Comparison of ENCODE assay signal across 8 mouse cellular contexts in genomic region chr7:4119976-4120921, GRCm38 (mm10). TPM values are rescaled to one million over a fixed set of nuclear protein-coding genes. Genes with fewer than 3 reads are reported as not detected.
DNase-seq lines count a peak whose midpoint lies in the region; ATAC-seq and TF ChIP-seq lines count a peak whose summit lies in the region.

No protein-coding gene starts in this region.

- ATAC-seq in heart, embryonic 16.5 days (replicated peaks; ENCODE audit: extremely low read depth, insufficient read depth, low FRiP score): no peak
- ATAC-seq in intestine, embryonic 14.5 days (replicated peaks; ENCODE audit: low FRiP score, low TSS enrichment, low read depth): no peak
- ATAC-seq in neural tube, embryonic 14.5 days (ENCODE audit: low read depth): no peak

- H3K36me3 ChIP-seq in heart, embryonic 16.5 days (ENCODE audit: control insufficient read depth, insufficient read depth): no peaks in the 10 kb centered on the region
- H3K36me3 ChIP-seq in intestine, embryonic 14.5 days (ENCODE audit: control insufficient read depth, insufficient read depth, low read length): no peaks in the 10 kb centered on the region
- no peaks in the 10 kb centered on the region for H3K36me3 ChIP-seq in neural tube, embryonic 14.5 days (ENCODE audit: control insufficient read depth, insufficient read depth, low read length)

- 23% methylated on average over 19 of the region's 19 CpGs for WGBS in heart, embryonic 16.5 days
- 29% methylated on average over 17 of the region's 19 CpGs for WGBS in intestine, embryonic 14.5 days
- WGBS in neural tube, embryonic 14.5 days: 7% methylated on average over 18 of the region's 19 CpGs

- peak; percentile 61; the same call in 1 of the 2 replicates for TF ChIP-seq POLR2A in cortical plate, adult 2 months (IDR thresholded peaks at IDR 0.05; ENCODE audit: extremely low read depth, insufficient read depth, low read length)

- no peak overlapping the region; the same call in 1 of the 2 replicates for H3K9ac ChIP-seq in heart, embryonic 16.5 days (ENCODE audit: low read length)
- no peak overlapping the region for H3K9ac ChIP-seq in intestine, embryonic 14.5 days (ENCODE audit: low read length)
- peak overlapping the region; percentile 85 for H3K9ac ChIP-seq in neural tube, embryonic 14.5 days (replicated peaks; ENCODE audit: low read depth, low read length)

- DNase-seq in heart, adult 18-20 months: no peak
- DNase-seq in intestine, embryonic 14.5 days (ENCODE audit: low spot score): no peak
- DNase-seq in spleen, postnatal 36 days (ENCODE audit: low spot score in 2 of 2): no peak
- DNase-seq in kidney, postnatal 10 days: no peak
- DNase-seq in urinary bladder, postnatal 14 days (ENCODE audit: low spot score): no peak

- H3K27me3 ChIP-seq in heart, embryonic 16.5 days (ENCODE audit: control insufficient read depth, insufficient read depth, low read length): peaks cover 28% of the 10 kb centered on the region
- H3K27me3 ChIP-seq in intestine, embryonic 14.5 days (replicated peaks; ENCODE audit: control insufficient read depth, insufficient read depth, low read length): peaks cover 36% of the 10 kb centered on the region
- H3K27me3 ChIP-seq in neural tube, embryonic 14.5 days (ENCODE audit: control insufficient read depth, insufficient read depth, low read length): no peaks in the 10 kb centered on the region

- H3K4me2 ChIP-seq in heart, embryonic 16.5 days (ENCODE audit: low read depth, low read length): peak overlapping the region; percentile 70; the same call in 1 of the 2 replicates
- H3K4me2 ChIP-seq in intestine, embryonic 14.5 days (ENCODE audit: low read length): peak overlapping the region; percentile 55
- H3K4me2 ChIP-seq in neural tube, embryonic 14.5 days (ENCODE audit: low read depth, low read length): peak overlapping the region; percentile 63

- no peak for TF ChIP-seq CTCF in cortical plate, adult 2 months (IDR thresholded peaks at IDR 0.05; ENCODE audit: extremely low read depth, insufficient read depth, low read length)

- peak overlapping the region; percentile 50 for H3K4me3 ChIP-seq in heart, embryonic 16.5 days (ENCODE audit: low read length)
- peak overlapping the region; percentile 66 for H3K4me3 ChIP-seq in cortical plate, adult 2 months (ENCODE audit: insufficient read depth, low read length)
- H3K4me3 ChIP-seq in intestine, embryonic 14.5 days (ENCODE audit: low read depth, low read length): peak overlapping the region; percentile 29; the same call in 1 of the 2 replicates
- peak overlapping the region; percentile 59 for H3K4me3 ChIP-seq in neural tube, embryonic 14.5 days (ENCODE audit: low read depth, low read length)

- H3K9me3 ChIP-seq in heart, embryonic 16.5 days (replicated peaks; ENCODE audit: control insufficient read depth, low read length): no peaks in the 10 kb centered on the region
- no peaks in the 10 kb centered on the region for H3K9me3 ChIP-seq in intestine, embryonic 14.5 days (ENCODE audit: control insufficient read depth, low read length)
- no peaks in the 10 kb centered on the region for H3K9me3 ChIP-seq in neural tube, embryonic 14.5 days (ENCODE audit: control insufficient read depth, low read length)

- no peak overlapping the region for H3K27ac ChIP-seq in heart, embryonic 16.5 days (ENCODE audit: low read length)
- H3K27ac ChIP-seq in cortical plate, adult 2 months (ENCODE audit: insufficient read depth, low read length): peak overlapping the region; percentile 100
- H3K27ac ChIP-seq in intestine, embryonic 14.5 days (ENCODE audit: low read depth): no peak overlapping the region
- peak overlapping the region; percentile 79 for H3K27ac ChIP-seq in neural tube, embryonic 14.5 days (ENCODE audit: low read depth, low read length)

- peaks cover 5% of the 10 kb centered on the region for H3K4me1 ChIP-seq in heart, embryonic 16.5 days (ENCODE audit: control insufficient read depth, insufficient read depth, low read length)
- peaks cover 13% of the 10 kb centered on the region for H3K4me1 ChIP-seq in cortical plate, adult 2 months (ENCODE audit: control insufficient read depth, insufficient read depth, low read length)
- H3K4me1 ChIP-seq in intestine, embryonic 14.5 days (replicated peaks; ENCODE audit: control insufficient read depth, insufficient read depth, low read length): no peaks in the 10 kb centered on the region
- peaks cover 5% of the 10 kb centered on the region; the same call in 1 of the 2 replicates for H3K4me1 ChIP-seq in neural tube, embryonic 14.5 days (ENCODE audit: control insufficient read depth, insufficient read depth, low read length)

RNA-seq across cellular contexts. Expression of gene Ttyh1, which starts 1.0 kb away (rescaled TPM):
- polyA plus RNA-seq in heart, embryonic 16.5 days (2015; fragmentation: Nextera tagmentation; extraction: Ambion mirVana): 1.3 and 2.0 TPM in 2 replicates
- total RNA-seq in heart, adult 18-20 months (2021): under 1 TPM; 0.69 to 0.92 TPM
- 817 and 841 TPM in 2 replicates for polyA plus RNA-seq in cortical plate, adult 2 months (2012; rRNA removed)
- 5.2 and 7.1 TPM in 2 replicates for polyA plus RNA-seq in intestine, embryonic 14.5 days (2014; fragmentation: Nextera tagmentation; extraction: Ambion mirVana)
- 149 and 151 TPM in 2 replicates for polyA plus RNA-seq in neural tube, embryonic 14.5 days (2014; fragmentation: Nextera tagmentation; extraction: Ambion mirVana)

RNA-seq across cellular contexts. Expression of gene Leng8, which starts 16.6 kb away (rescaled TPM):
- 47.8 and 50.5 TPM in 2 replicates for polyA plus RNA-seq in heart, embryonic 16.5 days (2015; fragmentation: Nextera tagmentation; extraction: Ambion mirVana)
- 10 to 100 TPM; 21.2 to 31.9 TPM for total RNA-seq in heart, adult 18-20 months (2021)
- polyA plus RNA-seq in cortical plate, adult 2 months (2012; rRNA removed): 481 and 484 TPM in 2 replicates
- 48.2 and 51.4 TPM in 2 replicates for polyA plus RNA-seq in intestine, embryonic 14.5 days (2014; fragmentation: Nextera tagmentation; extraction: Ambion mirVana)
- 62.4 and 68.1 TPM in 2 replicates for polyA plus RNA-seq in neural tube, embryonic 14.5 days (2014; fragmentation: Nextera tagmentation; extraction: Ambion mirVana)

RNA-seq across cellular contexts. Expression of gene Leng9, which starts 29.9 kb away (rescaled TPM):
- 3.1 and 3.2 TPM in 2 replicates for polyA plus RNA-seq in heart, embryonic 16.5 days (2015; fragmentation: Nextera tagmentation; extraction: Ambion mirVana)
- 1 to 10 TPM; 2.6 TPM for total RNA-seq in heart, adult 18-20 months (2021)
- 8.4 and 8.5 TPM in 2 replicates for polyA plus RNA-seq in cortical plate, adult 2 months (2012; rRNA removed)
- 2.4 and 2.7 TPM in 2 replicates for polyA plus RNA-seq in intestine, embryonic 14.5 days (2014; fragmentation: Nextera tagmentation; extraction: Ambion mirVana)
- polyA plus RNA-seq in neural tube, embryonic 14.5 days (2014; fragmentation: Nextera tagmentation; extraction: Ambion mirVana): 4.1 and 4.6 TPM in 2 replicates

RNA-seq across cellular contexts. Expression of gene Cdc42ep5, which starts 44.4 kb away (rescaled TPM):
- 22.7 and 24.8 TPM in 2 replicates for polyA plus RNA-seq in heart, embryonic 16.5 days (2015; fragmentation: Nextera tagmentation; extraction: Ambion mirVana)
- total RNA-seq in heart, adult 18-20 months (2021): 1 to 10 TPM; 4.1 to 4.6 TPM
- polyA plus RNA-seq in cortical plate, adult 2 months (2012; rRNA removed): 3.7 and 4.8 TPM in 2 replicates
- polyA plus RNA-seq in intestine, embryonic 14.5 days (2014; fragmentation: Nextera tagmentation; extraction: Ambion mirVana): 58.5 and 62.4 TPM in 2 replicates
- polyA plus RNA-seq in neural tube, embryonic 14.5 days (2014; fragmentation: Nextera tagmentation; extraction: Ambion mirVana): 3.0 and 9.8 TPM in 2 replicates

RNA-seq across cellular contexts. Expression of gene Lair1, which starts 57.2 kb away (rescaled TPM):
- 2.0 and 2.4 TPM in 2 replicates for polyA plus RNA-seq in heart, embryonic 16.5 days (2015; fragmentation: Nextera tagmentation; extraction: Ambion mirVana)
- total RNA-seq in heart, adult 18-20 months (2021): 1 to 10 TPM in 1 of 2 experiments, under 1 TPM in 1; 0.89 to 1.1 TPM
- 9.3 and 11.1 TPM in 2 replicates for polyA plus RNA-seq in cortical plate, adult 2 months (2012; rRNA removed)
- polyA plus RNA-seq in intestine, embryonic 14.5 days (2014; fragmentation: Nextera tagmentation; extraction: Ambion mirVana): 2.1 and 2.3 TPM in 2 replicates
- polyA plus RNA-seq in neural tube, embryonic 14.5 days (2014; fragmentation: Nextera tagmentation; extraction: Ambion mirVana): 2.6 and 3.2 TPM in 2 replicates

Comparison
In these comparisons a context has a peak if more than half of its experiments do, and no peak if none do; other contexts are left out.
1. H3K27ac ChIP-seq: peak in cortical plate, adult 2 months (single experiment) and neural tube, embryonic 14.5 days (single experiment); none in heart, embryonic 16.5 days (single experiment) and intestine, embryonic 14.5 days (single experiment).
2. RNA of gene Ttyh1, which starts 1.0 kb away (polyA plus RNA-seq): 817 to 841 TPM in cortical plate, adult 2 months and 149 to 151 TPM in neural tube, embryonic 14.5 days; 5.2 to 7.1 TPM in intestine, embryonic 14.5 days and 1.3 to 2.0 TPM in heart, embryonic 16.5 days; every median in the first group is over 10 times any median in the second.
3. Peak in every context shown above with its lines, with median percentiles within 50 percentile points of each other: H3K4me2 ChIP-seq and H3K4me3 ChIP-seq.